Mouse (Mus musculus) kidney, embryonic 15.5 days (tissue): Measurements from ENCODE around the gene Gm5891. TPM values are rescaled to one million over a fixed set of nuclear protein-coding genes. Genes with fewer than 3 reads are reported as not detected.
"Not testable (repeated sequence)": the region's sequence is repeated elsewhere in the genome, so short reads cannot be mapped to it uniquely, and the experiment has no call there.

Experiments used
- ATAC-seq: fragments of 200-750 bp; cut with Nextera tagmentation; replicated peaks from 2 replicates; pipeline ENCODE4 v1.8.0; 2017; ENCODE audit warnings: moderate TSS enrichment; ENCODE audit not compliant: low FRiP score
- H3K27ac ChIP-seq: fragments of 300-500 bp; sonication (generic); 2 replicates; pipeline ENCODE4 v1.5.1; 2015; ENCODE audit warnings: mild to moderate bottlenecking, inconsistent platforms
- H3K27me3 ChIP-seq: fragments of 300-500 bp; sonication (generic); 2 replicates; pipeline ENCODE4 v1.6.1; 2015; ENCODE audit warnings: inconsistent platforms
- H3K36me3 ChIP-seq: fragments of 300-500 bp; sonication (generic); 2 replicates; pipeline ENCODE4 v1.6.1; 2015; ENCODE audit warnings: inconsistent platforms
- H3K4me1 ChIP-seq: fragments of 300-500 bp; sonication (generic); 2 replicates; pipeline ENCODE4 v1.6.1; 2015; ENCODE audit warnings: inconsistent platforms
- H3K4me2 ChIP-seq: fragments of 300-500 bp; sonication (generic); 2 replicates; pipeline ENCODE4 v1.6.1; 2015; ENCODE audit warnings: moderate library complexity, mild to moderate bottlenecking, inconsistent platforms
- H3K4me3 ChIP-seq: fragments of 300-500 bp; sonication (generic); replicated peaks from 2 replicates; pipeline ENCODE4 v1.5.1; 2015; ENCODE audit warnings: mild to moderate bottlenecking, inconsistent platforms
- H3K9ac ChIP-seq: fragments of 300-500 bp; sonication (generic); 2 replicates; pipeline ENCODE4 v1.6.1; 2015; ENCODE audit warnings: mild to moderate bottlenecking, inconsistent platforms
- H3K9me3 ChIP-seq: fragments of 300-500 bp; sonication (generic); replicated peaks from 2 replicates; pipeline ENCODE4 v1.6.1; 2016; ENCODE audit warnings: inconsistent platforms
- WGBS: fragments of 180-500 bp; shearing (Covaris S2); methylation state at CpG from one replicate; pipeline ENCODE4 v1.1.7; 2015; ENCODE audit warnings: mixed read lengths; 5-methylcytosine and 5-hydroxymethylcytosine counted together
- polyA plus RNA-seq: library from polyadenylated mRNA; unstranded; fragments of >200 nt; fragmentation: Nextera tagmentation; extraction: Ambion mirVana; gene quantifications from 2 replicates; pipeline ENCODE4 v1.2.1, GENCODE M21; 2015

Gene Gm5891
- not detected in 2 replicates for polyA plus RNA-seq

GRCm38 (mm10) chr7:21921191-21921590 is at the start of gene Gm5891:
Gene Gm5891 (minus strand): TSS chr7:21921291.
- H3K9ac ChIP-seq, H3K36me3 ChIP-seq, H3K4me3 ChIP-seq, ATAC-seq, H3K9me3 ChIP-seq, H3K4me2 ChIP-seq, H3K27me3 ChIP-seq, H3K4me1 ChIP-seq, H3K27ac ChIP-seq: not testable (repeated sequence)
- WGBS = no CpG with 5 or more reads among the region's 1 CpGs

Other genes starting within 250 kb of the Gm5891 start
- gene Gm4175, start 159.8 kb downstream of the Gm5891 start, polyA plus RNA-seq = not detected in 2 replicates
- not detected in 2 replicates for gene Gm4177, start 124.6 kb downstream of the Gm5891 start, polyA plus RNA-seq
- gene Vmn1r135, start 88.9 kb downstream of the Gm5891 start, polyA plus RNA-seq = not detected in 2 replicates
- gene Gm5725, start 77.0 kb downstream of the Gm5891 start, polyA plus RNA-seq = not detected in 2 replicates
- not detected in 2 replicates for gene Vmn1r137, start 73.3 kb upstream of the Gm5891 start, polyA plus RNA-seq
- not detected in 2 replicates for gene Vmn1r138, start 107.6 kb upstream of the Gm5891 start, polyA plus RNA-seq
- gene Gm6176, start 135.0 kb upstream of the Gm5891 start, polyA plus RNA-seq = not detected in 2 replicates
- not detected in 2 replicates for gene Vmn1r139, start 147.8 kb upstream of the Gm5891 start, polyA plus RNA-seq
- gene Gm16451, start 197.0 kb upstream of the Gm5891 start, polyA plus RNA-seq = not detected in 2 replicates
- gene Gm10666, start 213.4 kb upstream of the Gm5891 start, polyA plus RNA-seq = not detected in 2 replicates
- not detected in 2 replicates for gene Vmn1r142, start 242.7 kb upstream of the Gm5891 start, polyA plus RNA-seq